Mouse (Mus musculus) kidney, postnatal 0 days (tissue): ENCODE measurements around the gene Ect2. TPM values are rescaled to one million over a fixed set of nuclear protein-coding genes. Genes with fewer than 3 reads are reported as not detected.

Experiments
- ATAC-seq: fragments of 200-750 bp; cut with Nextera tagmentation; replicated peaks from 2 replicates; pipeline ENCODE4 v1.8.0; 2017; ENCODE audit warnings: low read depth, moderate number of reproducible peaks, moderate TSS enrichment, moderate library complexity; ENCODE audit not compliant: low FRiP score
- DNase-seq: peaks from one replicate; pipeline ENCODE4 v3.0.0-alpha.2; 2016; ENCODE audit warnings: low spot score
- H3K27ac ChIP-seq: fragments of 300-500 bp; sonication (generic); 2 replicates; pipeline ENCODE4 v1.5.1; 2014; ENCODE audit warnings: mild to moderate bottlenecking
- H3K27me3 ChIP-seq: fragments of 300-500 bp; sonication (generic); 2 replicates; pipeline ENCODE4 v1.6.1; 2014; ENCODE audit warnings: low read length, mixed read lengths; ENCODE audit not compliant: insufficient read depth
- H3K36me3 ChIP-seq: fragments of 300-500 bp; sonication (generic); 2 replicates; pipeline ENCODE4 v1.6.1; 2014; ENCODE audit warnings: low read length, mixed read lengths; ENCODE audit not compliant: insufficient read depth
- H3K4me1 ChIP-seq: fragments of 300-500 bp; sonication (generic); replicated peaks from 2 replicates; pipeline ENCODE4 v1.6.1; 2014; ENCODE audit warnings: antibody characterized with exemption, low read length, mixed read lengths; ENCODE audit not compliant: insufficient read depth
- H3K4me2 ChIP-seq: fragments of 300-500 bp; sonication (generic); 2 replicates; pipeline ENCODE4 v1.6.1; 2014; ENCODE audit warnings: mild to moderate bottlenecking, low read length, moderate library complexity, mixed read lengths
- H3K4me3 ChIP-seq: fragments of 300-500 bp; sonication (generic); replicated peaks from 2 replicates; pipeline ENCODE4 v1.5.1; 2014; ENCODE audit warnings: low read depth, low read length
- H3K9ac ChIP-seq: fragments of 300-500 bp; sonication (generic); 2 replicates; pipeline ENCODE4 v1.6.1; 2014; ENCODE audit warnings: low read depth, low read length
- H3K9me3 ChIP-seq: fragments of 300-500 bp; sonication (generic); replicated peaks from 2 replicates; pipeline ENCODE4 v1.6.1; 2016; ENCODE audit warnings: low read length, inconsistent platforms, mixed read lengths
- CTCF ChIP-seq: IDR thresholded peaks from 2 replicates; pipeline ENCODE4 v1.5.1; 2016; ENCODE audit warnings: antibody characterized with exemption, low read depth, mild to moderate bottlenecking, moderate library complexity
- WGBS: fragments of 180-500 bp; shearing (Covaris S2); extraction: QIAGEN DNeasy Blood & Tissue Kit; methylation state at CpG from one replicate; pipeline ENCODE4 v1.1.7; 2014; 5-methylcytosine and 5-hydroxymethylcytosine counted together
- polyA plus RNA-seq: library from polyadenylated mRNA; unstranded; fragments of >200 nt; fragmentation: Nextera tagmentation; extraction: Ambion mirVana; gene quantifications from 2 replicates; pipeline ENCODE4 v1.2.1, GENCODE M21; 2015

Gene Ect2
- polyA plus RNA-seq, 1 experiment from 2014 or later, result 23.9 TPM

DNA sequence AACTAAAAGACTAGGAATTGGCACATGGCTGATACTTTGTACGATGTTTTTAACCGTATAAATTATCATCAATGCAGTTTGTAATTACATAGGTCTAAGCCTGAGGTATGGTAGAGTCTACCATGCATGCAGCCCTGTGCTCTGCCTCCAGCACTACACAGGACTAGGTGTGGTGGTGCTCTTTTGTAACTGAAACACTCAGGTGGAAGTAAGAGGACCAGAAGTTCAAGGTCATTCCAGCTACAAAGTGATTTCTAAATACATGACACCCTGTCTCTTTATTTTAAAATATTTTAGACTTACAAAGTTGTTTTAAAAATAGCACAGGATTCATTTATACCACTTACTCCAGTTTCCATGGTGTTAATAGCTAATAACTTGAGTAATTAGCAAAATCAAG, 88.8 kb downstream of the Ect2 start:
- Histone ChIP-seq H3K9me3 (no peaks in the 10 kb centered on the region), H3K4me1 (no peaks in the 10 kb centered on the region), H3K27me3 (no peaks in the 10 kb centered on the region), H3K4me2 (no peak overlapping the region), H3K27ac (no peak overlapping the region), H3K9ac (no peak overlapping the region), H3K4me3 (no peak overlapping the region), H3K36me3 (no peaks in the 10 kb centered on the region)
- ATAC-seq (no peak), DNase-seq (no peak)
- no peak for TF ChIP-seq CTCF
- 93% methylated on average over 2 of the region's 2 CpGs for WGBS

DNA sequence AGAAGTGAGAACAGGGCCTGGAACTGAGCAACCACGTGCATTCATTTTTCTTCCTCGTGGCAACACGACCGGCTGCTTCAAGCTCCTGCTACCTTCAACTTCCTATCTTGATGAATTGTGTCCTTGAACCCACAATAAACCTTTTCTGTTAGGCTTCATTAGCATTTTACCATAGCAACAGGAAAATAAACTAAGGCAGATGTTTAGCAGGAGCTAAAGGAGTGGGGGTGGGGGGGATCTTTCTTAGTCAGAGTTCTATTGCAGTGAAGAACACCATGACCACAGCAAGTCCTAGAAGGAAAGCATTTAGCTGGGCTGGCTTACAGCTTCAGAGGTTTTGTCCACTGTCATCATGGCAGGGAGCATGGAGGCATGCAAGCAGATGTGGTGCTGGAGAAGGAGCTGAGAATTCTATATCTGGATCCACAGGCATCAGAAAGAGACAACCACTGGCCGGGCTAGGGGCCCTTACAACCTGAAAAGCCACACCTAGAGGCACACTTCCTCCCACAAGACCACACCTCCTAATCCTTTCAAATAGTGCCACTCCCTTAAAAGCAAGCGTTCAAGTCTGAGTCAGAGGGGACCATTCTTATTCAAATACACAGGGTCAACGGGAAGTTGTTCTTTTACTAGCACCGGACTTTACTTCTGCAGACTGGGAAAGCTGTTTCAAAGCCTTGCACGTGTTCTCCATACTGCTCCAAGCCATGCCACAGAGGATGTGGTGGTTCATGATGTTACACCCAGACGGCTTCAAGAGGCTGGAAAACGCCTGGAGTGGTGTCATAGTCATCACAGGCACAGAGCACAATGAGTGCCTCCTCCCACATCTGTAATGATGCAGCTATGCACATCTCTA, 90.0 kb downstream of the Ect2 start:
- Histone ChIP-seq H3K9ac (no peak overlapping the region), H3K27me3 (no peaks in the 10 kb centered on the region), H3K4me3 (no peak overlapping the region), H3K27ac (no peak overlapping the region), H3K36me3 (no peaks in the 10 kb centered on the region), H3K4me2 (no peak overlapping the region), H3K9me3 (no peaks in the 10 kb centered on the region), H3K4me1 (no peaks in the 10 kb centered on the region)
- no peak for ATAC-seq
- 69% methylated on average over 11 of the region's 11 CpGs for WGBS
- no peak for DNase-seq
- TF ChIP-seq CTCF, result no peak

DNA sequence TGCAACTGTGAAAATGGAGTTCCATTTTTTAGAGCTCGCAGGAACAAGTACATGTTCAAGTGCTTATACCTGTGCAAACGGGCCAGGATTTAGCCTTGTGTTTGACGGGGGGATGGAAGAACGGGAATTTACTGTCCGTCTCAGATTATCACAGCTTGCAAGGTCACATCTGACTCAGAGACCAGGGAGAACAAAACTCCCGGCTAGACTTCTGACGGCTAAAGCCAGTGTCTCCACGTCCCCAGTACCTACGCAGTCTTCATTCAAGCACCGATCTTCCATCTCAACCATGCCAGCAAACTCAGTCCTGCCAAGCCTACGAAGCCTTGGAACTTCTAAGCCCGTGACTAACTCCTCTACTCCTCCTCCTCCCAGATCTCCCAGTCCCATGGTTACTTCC, 93.2 kb downstream of the Ect2 start:
- no peak for TF ChIP-seq CTCF
- no peak overlapping the region for H3K9ac ChIP-seq
- no peak overlapping the region for H3K4me3 ChIP-seq
- H3K27me3 ChIP-seq, result no peaks in the 10 kb centered on the region
- ATAC-seq, result no peak
- no peak overlapping the region for H3K4me2 ChIP-seq
- DNase-seq, result no peak
- no peaks in the 10 kb centered on the region for H3K4me1 ChIP-seq
- no peak overlapping the region for H3K27ac ChIP-seq
- WGBS, result 86% methylated on average over 12 of the region's 12 CpGs
- no peaks in the 10 kb centered on the region for H3K36me3 ChIP-seq
- no peaks in the 10 kb centered on the region for H3K9me3 ChIP-seq

DNA sequence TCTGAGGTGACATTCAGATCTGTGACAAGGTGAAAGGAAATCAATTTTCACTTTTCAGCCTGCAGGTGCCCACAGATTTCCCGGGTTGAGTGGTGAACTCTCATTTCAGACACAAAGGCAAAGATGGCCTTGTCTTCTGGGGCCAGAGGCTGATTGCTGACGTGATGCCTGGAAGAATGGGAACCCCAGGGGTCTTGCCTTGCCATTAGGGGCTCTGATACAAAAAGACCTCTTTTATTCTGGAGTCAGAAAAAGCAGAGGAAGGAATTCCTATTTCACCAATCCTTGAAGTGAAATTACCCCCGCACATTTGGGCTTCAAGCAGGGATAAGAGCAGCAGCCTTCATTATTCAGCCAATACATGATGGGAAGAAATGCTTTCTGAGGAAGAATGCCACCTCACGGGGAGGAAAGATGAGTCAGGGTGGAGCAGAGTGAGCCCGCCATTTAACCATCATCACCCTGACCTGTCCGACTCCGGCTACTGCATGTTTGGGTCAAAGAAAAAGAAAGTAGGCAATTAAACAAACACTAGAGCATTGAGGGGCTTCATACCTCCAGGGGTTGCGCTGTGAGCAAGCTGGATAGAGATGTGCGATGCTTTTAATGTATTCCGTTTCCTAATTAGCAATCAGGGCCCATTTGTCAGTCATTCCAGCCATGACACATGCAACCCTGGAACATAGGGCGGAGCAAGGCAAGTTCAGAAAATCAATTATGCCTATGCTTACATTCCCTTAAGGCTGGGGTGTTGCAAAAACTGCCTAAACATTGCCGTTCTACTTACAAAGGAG, 94.0 kb downstream of the Ect2 start:
- ATAC-seq (no peak), DNase-seq (no peak)
- H3K36me3 ChIP-seq, result no peaks in the 10 kb centered on the region
- no peak for TF ChIP-seq CTCF
- H3K4me1 ChIP-seq, result no peaks in the 10 kb centered on the region
- 80% methylated on average over 12 of the region's 12 CpGs for WGBS
- no peaks in the 10 kb centered on the region for H3K27me3 ChIP-seq
- no peaks in the 10 kb centered on the region for H3K9me3 ChIP-seq
- no peak overlapping the region for H3K9ac ChIP-seq
- H3K4me3 ChIP-seq, result no peak overlapping the region
- no peak overlapping the region for H3K4me2 ChIP-seq
- H3K27ac ChIP-seq, result no peak overlapping the region

DNA sequence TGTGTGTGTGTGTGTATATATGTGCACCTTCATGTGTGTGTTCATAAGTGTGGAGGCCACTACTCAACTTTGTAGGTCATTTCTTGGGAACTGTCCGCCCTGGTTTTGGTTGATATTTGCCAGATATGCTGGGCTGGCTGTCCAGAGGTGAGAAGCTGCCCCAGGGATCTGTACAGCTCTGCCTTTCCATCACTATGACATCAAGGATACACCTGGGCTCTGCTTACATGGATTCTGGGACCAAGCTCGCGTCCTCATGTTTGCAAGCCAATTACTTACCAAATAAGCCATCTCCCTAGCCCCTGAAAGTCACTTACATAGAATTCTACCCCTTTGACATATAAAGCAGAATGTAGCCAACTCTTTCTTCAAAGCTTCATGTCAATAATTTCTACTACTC, 98.2 kb downstream of the Ect2 start:
- no peak for DNase-seq
- 86% methylated on average over 3 of the region's 3 CpGs for WGBS
- no peak overlapping the region for H3K4me2 ChIP-seq
- no peak overlapping the region for H3K9ac ChIP-seq
- no peak overlapping the region for H3K4me3 ChIP-seq
- no peaks in the 10 kb centered on the region for H3K36me3 ChIP-seq
- ATAC-seq, result no peak
- H3K9me3 ChIP-seq, result no peaks in the 10 kb centered on the region
- no peak for TF ChIP-seq CTCF
- no peaks in the 10 kb centered on the region for H3K4me1 ChIP-seq
- no peak overlapping the region for H3K27ac ChIP-seq
- no peaks in the 10 kb centered on the region for H3K27me3 ChIP-seq

DNA sequence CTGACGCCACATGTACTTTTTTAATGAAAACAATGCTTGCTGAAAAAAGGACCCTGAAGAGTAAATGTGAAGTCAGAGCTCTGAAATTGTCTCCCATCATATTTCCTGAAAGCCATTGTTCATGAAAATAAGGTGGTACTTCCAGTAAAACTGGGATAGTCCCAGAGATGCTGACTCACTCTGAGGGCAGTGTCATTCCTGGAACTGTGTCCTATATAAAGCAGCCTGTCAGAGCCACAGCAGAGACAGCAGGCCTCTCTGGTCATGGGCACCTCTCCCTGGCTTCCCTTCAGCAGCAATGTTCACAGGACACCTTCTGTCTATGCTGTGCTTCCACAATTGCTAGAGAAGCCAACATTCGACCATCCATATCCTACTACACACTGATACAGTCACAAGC, 98.9 kb downstream of the Ect2 start:
- no peak overlapping the region for H3K4me2 ChIP-seq
- H3K9ac ChIP-seq, result no peak overlapping the region
- ATAC-seq (no peak), DNase-seq (no peak)
- no peak for TF ChIP-seq CTCF
- no peak overlapping the region for H3K27ac ChIP-seq
- H3K27me3 ChIP-seq, result no peaks in the 10 kb centered on the region
- H3K9me3 ChIP-seq, result no peaks in the 10 kb centered on the region
- H3K4me3 ChIP-seq, result no peak overlapping the region
- WGBS, result 69% methylated on average over 2 of the region's 2 CpGs
- no peaks in the 10 kb centered on the region for H3K36me3 ChIP-seq
- no peaks in the 10 kb centered on the region for H3K4me1 ChIP-seq

Other genes with a start within 250 kb of the Ect2 start
- 47.7 and 51.2 TPM in 2 replicates for gene Nceh1, start 29.1 kb upstream of the Ect2 start, polyA plus RNA-seq
- 3.8 and 4.1 TPM in 2 replicates for gene Tnfsf10, start 163.2 kb upstream of the Ect2 start, polyA plus RNA-seq
- not detected in 2 replicates for gene Ghsr, start 217.5 kb upstream of the Ect2 start, polyA plus RNA-seq